Mouse (Mus musculus) embryonic fibroblast, embryonic 13.5 days (primary cell): Measurements from ENCODE around the gene Exoc3l4.

Experiments used
- CTCF ChIP-seq: IDR thresholded peaks from 2 replicates; pipeline ENCODE4 v1.5.1; 2011; ENCODE audit warnings: mild to moderate bottlenecking, control low read depth, low read length, moderate library complexity, borderline replicate concordance; ENCODE audit not compliant: insufficient read depth
- POLR2A ChIP-seq: IDR thresholded peaks from 2 replicates; pipeline ENCODE4 v1.6.1; 2011; ENCODE audit warnings: low read depth, mild to moderate bottlenecking, control low read depth, low read length, moderate library complexity

- TF ChIP-seq POLR2A (no peak), CTCF (no peak)
Observed at GRCm38 (mm10) chr12:111451561-111451960, 34.7 kb downstream of the Exoc3l4 start.
